Mouse (Mus musculus): ENCODE data around the gene Ulk3.
A peak's percentile ranks its signal among the peaks of the same experiment; 100 is the strongest.

Gene Ulk3

GRCm38 (mm10) chr9:57589224-57590126, at the start of gene Ulk3:
Gene Ulk3 (plus strand): TSS chr9:57589452.
- no peak for DNase-seq (ENCODE audit: low read depth, low spot score)

DNA sequence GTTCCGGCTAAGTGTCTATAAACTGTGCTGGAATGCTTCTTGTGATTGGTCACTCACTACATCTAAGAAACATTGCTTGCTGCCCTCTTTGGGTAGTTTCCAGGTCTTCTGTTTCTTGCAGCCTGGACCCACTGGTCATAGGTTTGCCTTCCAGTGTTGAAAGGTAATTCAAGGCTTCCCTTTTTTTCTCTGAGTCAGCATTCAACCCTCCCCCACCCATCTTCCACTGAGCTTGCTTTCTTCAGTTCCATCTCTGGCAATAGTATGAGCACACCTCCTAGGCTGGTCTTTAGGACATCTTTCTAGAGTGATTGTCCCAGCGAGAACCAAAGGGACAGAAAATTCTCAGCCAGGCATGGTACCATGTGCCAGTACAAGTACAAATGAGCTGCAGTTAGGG, 49.7 kb upstream of the Ulk3 start:
- no peak for DNase-seq (ENCODE audit: low read depth, low spot score)

GRCm38 (mm10) chr9:57541312-57541711, 47.9 kb upstream of the Ulk3 start:
- DNase-seq (ENCODE audit: low read depth, low spot score) = no peak

DNA sequence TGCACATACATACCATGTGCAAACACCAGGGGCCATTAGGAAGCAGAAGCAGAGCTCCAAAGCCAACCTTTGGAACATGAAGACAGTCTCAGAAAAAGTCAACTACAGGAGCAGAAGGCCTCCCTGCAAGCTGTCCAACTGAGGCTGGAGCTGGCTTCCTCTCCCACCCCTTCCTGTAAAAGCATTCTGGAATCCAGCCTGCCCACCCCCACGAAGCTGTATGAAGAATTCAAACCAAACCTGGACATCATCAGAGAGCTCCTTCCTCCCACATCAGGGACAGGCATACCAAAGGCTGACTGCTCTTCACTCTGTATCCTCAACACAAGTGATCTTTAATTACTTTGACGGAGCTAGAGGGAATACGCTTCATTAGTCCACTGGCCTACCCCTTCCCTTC, 45.3 kb upstream of the Ulk3 start:
- DNase-seq (ENCODE audit: low read depth, low spot score) = no peak

- DNase-seq (ENCODE audit: low read depth, low spot score) = no peak
Measured at GRCm38 (mm10) chr9:57547287-57547686, 42.0 kb upstream of the Ulk3 start.

GRCm38 (mm10) chr9:57547869-57548268, 41.4 kb upstream of the Ulk3 start:
- no peak for DNase-seq (ENCODE audit: low read depth, low spot score)

DNA sequence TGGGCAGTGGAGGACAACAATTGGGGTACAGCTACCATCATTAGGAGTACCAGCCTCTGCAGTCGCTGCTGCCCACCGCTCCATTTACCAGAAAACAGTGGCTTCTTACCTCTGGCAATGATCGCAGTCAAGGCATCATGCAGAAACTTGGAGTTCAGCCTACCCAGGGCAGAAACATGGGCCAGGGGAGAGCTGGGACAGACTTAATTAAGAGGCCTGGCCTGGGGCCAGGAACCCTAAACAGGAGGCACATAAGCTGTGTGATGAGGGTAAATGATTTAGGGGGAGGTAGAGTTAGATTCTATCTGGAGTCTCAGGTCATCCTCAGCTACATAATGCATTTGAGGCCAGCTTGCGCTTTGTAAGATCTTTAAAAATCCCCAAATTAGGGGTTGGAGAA, 40.1 kb upstream of the Ulk3 start:
- DNase-seq (ENCODE audit: low read depth, low spot score) = no peak

DNA sequence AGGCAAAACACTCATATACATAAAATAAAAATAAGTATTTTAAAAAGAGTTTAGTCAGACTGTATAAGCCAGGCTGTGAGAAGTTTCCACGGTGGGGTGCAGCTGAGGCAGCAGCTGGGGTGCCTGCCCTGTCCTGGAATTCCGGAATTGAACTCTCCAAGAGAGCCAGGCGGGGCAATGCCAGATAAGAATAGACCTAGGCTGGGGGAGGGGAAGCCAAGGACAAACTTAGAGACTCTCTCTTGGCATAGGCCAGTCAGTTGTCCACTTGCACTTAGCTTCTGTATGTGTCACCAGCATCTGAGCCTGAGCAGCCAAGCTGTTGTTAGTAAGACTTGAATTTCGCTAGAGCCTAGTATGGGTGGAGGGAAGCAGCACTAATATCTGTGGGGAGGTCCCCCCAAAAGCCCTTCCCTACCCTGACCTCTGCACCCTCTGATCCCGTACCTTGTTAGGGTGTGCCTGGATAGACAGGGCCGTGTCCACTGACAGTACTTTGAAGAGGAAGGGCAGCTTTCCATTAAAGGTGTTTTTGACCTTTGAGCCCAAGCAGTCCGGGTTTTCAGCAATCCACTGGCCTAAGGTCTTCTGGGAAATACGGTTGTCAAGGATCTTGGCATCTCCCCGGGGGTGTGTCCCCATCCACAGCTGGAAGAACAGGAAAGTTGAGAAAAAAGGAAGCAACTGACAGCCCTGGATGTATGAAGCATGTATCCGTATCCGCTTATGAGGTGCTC, 39.0 kb upstream of the Ulk3 start:
- no peak for DNase-seq (ENCODE audit: low read depth, low spot score)

DNA sequence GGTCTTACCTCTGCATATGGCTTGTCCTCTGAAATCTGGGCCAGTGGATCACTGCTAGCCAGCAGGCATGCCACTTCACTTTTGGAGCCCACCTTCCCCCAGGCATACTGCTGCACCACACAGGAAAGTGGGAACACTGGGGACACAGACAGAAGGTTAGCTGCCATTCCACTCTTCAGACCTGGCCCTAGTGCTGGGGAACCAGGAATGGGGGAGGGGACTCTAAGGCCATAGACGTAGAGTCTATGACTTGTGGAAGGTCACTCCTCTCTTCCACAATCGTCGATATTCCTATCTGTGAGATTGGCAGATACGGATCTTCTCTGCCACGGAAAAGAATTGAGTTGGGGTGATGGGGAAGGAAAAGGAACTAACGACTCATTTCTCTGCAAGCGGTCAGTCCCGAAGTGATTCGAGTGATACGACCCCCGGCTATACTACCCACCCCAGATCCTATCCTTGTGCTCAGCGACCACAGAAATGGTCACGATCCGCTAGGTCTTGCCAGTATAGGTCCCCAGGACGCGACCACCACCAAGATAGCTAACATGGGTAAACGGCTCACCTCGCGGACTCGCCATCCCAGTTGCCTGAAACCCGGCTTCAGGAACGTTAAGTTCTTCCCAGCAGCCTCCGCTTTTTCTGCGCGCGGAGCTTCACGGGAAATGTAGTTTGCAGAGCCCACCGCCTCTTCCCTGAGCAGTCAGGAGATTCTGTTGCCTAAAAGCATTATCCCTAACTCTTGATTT, 36.9 kb upstream of the Ulk3 start, which contains the start of gene Mpi:
Gene Mpi (minus strand): TSS at position 625 of the 749 bp plus-strand sequence.
- peak; percentile 44 for DNase-seq (ENCODE audit: low read depth, low spot score)

DNA sequence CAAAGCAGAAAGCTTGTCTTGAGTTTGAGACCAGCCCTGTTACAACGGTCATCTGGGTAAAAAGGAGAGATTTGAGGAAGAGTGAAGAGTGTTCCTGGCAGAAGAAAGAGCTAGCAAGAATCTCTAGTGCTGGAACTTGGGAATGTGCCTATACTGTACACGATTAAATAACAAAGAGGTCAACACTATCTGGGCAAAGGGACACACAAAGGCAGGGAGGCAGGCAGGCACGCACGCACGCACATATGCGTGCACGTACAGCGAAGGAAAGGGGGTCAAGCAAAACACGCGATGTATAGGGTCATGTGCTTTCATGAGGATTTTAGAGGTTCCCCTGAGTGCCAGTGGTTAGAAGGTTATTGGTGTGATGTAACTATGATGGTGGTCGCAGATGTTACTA, 36.1 kb upstream of the Ulk3 start:
- DNase-seq (ENCODE audit: low read depth, low spot score) = no peak

GRCm38 (mm10) chr9:57554753-57555152, 34.5 kb upstream of the Ulk3 start:
- DNase-seq (ENCODE audit: low read depth, low spot score) = no peak

DNA sequence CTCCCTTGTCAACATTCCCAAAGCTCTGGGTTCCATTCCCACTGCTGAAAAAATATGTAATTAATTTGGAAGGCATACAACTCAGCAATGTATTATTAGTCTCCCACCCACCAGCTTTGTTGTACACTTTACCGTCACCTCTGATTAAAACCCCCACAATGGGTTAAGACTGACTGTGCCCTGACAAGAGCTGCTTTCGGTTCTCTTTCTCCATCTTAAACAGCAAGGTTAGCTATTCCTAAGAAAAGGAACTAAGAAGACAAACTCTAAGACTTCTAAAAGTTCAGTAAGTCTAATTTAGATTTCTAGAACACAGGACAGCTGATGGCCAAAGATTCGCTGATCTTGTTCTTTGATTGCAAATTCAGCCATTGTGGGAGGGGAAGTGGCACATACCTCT, 32.0 kb upstream of the Ulk3 start:
- no peak for DNase-seq (ENCODE audit: low read depth, low spot score)

DNA sequence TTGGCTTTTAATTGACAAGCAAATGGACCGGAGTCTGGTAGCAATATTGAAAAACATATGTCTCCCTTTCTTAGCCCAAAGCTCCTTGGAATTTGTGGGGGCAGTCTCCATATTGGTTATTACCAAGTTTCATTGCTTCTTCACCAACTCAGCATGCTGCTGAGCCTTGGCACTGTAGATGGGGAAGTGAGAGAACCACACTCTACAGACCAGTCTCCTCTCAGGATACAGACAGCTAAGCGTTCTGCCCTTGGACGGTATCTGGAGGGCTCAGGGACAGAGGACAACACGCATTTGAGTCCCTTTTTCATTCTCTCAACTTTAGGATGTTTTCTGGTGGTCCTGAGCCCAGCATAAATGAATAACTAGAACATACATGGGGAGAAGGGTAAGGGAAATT, 30.6 kb upstream of the Ulk3 start:
- no peak for DNase-seq (ENCODE audit: low read depth, low spot score)

- no peak for DNase-seq (ENCODE audit: low read depth, low spot score)
Measured at GRCm38 (mm10) chr9:57559568-57559967, 29.7 kb upstream of the Ulk3 start.

GRCm38 (mm10) chr9:57560263-57560662, 29.0 kb upstream of the Ulk3 start:
- no peak for DNase-seq (ENCODE audit: low read depth, low spot score)

DNA sequence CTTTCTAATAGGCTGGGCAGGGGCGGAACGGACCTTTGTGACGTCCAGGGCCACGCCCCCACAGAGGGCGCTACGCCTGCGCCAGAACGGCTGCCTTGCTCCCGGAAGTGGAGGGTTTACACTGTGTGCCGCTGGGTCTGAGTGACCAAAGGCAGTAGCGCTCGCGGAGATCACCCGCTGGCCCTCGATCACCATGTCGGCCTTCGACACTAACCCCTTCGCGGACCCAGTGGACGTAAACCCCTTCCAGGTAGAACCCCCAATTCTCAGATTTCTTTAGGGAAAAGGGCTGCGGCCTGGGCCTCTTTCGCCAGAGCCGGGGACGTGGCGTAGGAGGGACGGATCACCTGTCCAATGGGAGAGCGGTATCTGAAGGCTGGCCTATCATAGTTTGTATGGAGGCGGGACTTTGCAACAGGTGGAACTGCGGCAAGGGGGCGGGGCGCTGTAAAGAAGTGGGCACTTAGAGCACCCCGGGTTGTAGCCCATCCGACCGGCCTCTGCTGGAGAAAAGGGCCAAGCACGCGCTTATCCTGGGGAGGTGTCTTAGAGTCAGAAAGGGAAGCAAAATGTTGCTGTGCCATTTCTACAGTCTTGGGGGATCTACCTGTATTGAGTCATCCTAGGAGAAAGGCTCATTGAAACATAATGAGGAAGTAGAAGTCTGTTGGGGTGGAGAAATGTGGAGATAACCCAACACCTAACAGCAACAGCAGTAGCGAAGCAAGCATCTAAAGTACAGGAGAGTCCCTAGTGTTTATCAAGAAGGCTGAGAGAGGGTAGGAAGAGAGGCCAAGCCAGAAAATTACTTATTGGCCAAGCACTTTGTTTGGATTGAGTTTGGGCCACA, 28.2 kb upstream of the Ulk3 start, which contains the start of gene Scamp2:
Gene Scamp2 (plus strand): TSS at position 83 of the 850 bp plus-strand sequence.
- peak; percentile 89 for DNase-seq (ENCODE audit: low read depth, low spot score)

- DNase-seq (ENCODE audit: low read depth, low spot score) = no peak
Measured at GRCm38 (mm10) chr9:57561711-57562099, 27.5 kb upstream of the Ulk3 start.

GRCm38 (mm10) chr9:57562896-57563372, 26.3 kb upstream of the Ulk3 start:
- DNase-seq (ENCODE audit: low read depth, low spot score) = no peak

DNA sequence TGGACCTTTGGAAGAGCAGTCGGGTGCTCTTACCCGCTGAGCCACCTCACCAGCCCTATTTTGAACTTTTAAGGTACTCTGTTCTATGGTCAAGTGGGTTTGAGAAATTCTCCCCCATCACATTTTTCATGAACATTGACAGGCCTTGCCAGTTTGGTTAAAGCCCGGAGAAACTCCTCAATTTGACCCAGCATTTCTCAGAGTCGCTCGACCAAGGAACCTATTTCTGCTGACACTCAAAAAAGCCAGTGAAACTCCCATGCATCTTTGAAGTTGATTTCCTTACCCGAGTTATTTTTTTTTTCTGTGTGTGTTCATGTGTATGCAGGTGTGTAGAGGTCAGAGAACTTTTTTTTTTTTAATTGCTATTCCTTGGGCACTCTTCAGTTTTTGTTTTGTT, 24.6 kb upstream of the Ulk3 start:
- no peak for DNase-seq (ENCODE audit: low read depth, low spot score)

GRCm38 (mm10) chr9:57565741-57566221, 23.5 kb upstream of the Ulk3 start:
- DNase-seq (ENCODE audit: low read depth, low spot score) = no peak

DNA sequence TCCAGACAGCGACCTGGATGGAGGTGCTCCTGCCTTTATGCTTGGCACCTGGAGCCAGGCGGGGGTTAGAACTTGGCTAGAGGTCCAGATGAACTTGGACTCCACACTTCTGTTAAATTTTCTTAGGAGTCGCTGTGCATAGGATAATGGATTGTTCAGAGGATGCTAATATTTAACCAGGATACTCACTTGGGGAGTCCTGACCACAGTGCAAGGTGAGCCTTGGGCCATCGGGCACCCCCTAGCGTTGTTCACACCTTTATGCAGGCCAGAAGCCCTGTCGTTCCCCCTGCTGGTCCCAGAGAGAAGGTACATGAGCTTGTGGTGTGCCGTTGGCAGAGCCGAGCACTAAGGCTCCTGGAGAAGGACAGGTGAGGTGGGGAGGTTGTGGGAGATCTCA, 22.4 kb upstream of the Ulk3 start:
- no peak for DNase-seq (ENCODE audit: low read depth, low spot score)
